Mouse (Mus musculus) cerebellum, adult 11-12 months (tissue): Measurements from ENCODE around the gene Trpt1.

Experiments
- DNase-seq: peaks from one replicate; pipeline ENCODE4 v3.0.0; 2022

The Trpt1 gene

DNA sequence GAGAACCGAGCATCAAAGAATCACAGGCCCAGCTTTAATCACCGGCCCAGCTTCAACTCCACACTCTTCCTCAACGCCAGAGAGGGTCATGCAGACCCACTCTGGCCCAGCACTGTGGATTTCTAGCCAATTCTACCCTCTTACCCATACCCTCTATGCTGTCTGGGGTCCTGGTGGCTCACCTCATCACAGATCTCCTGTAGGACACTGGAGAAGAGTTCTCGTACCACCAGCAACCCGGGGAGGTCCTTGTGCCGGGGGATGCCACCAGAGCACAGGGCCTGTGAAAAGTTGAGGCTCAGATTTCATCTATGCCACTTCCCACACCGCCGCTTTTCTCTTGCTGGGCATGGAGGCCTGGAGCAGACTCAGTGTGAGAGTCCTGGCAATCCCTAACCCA lies 1.4 kb upstream of the Trpt1 start:
- peak; percentile 50 for DNase-seq

DNA sequence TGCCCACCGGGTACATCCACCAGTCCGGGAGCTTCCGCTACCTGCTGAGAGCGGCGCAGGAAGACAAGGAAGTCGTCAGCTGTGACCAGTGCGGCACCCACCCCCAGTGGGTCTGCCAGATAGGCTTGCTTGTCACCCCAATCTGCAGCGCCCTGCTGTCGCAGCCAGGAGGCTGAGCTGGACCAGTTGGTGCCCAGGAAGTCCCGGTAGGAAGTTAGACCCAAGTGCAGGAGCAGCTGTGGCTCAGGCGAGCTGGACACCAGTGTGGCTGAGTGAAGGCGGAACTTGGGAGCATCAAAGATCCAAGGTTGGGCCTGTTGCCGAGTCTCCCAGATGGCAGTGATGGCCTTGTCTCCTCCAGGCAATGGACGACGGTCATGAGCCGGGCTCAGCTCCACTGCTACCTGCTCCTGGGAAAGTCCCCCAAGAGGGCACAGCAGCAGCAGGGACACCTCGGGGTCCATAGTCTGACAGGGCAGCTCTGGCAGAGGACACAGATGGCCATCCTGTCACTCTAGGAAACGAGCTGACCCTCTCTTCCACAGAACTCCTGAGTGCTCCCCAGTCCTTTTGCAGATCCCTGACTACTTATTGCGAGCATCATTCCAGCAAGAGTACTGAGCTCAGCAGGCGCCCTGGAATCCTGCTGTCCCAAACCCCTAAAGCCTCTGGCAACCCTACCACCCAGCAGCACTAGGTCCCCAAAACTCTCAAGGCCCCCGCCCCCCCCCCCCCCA lies 508 bp upstream of the Trpt1 start:
- peak; percentile 74 for DNase-seq

DNA sequence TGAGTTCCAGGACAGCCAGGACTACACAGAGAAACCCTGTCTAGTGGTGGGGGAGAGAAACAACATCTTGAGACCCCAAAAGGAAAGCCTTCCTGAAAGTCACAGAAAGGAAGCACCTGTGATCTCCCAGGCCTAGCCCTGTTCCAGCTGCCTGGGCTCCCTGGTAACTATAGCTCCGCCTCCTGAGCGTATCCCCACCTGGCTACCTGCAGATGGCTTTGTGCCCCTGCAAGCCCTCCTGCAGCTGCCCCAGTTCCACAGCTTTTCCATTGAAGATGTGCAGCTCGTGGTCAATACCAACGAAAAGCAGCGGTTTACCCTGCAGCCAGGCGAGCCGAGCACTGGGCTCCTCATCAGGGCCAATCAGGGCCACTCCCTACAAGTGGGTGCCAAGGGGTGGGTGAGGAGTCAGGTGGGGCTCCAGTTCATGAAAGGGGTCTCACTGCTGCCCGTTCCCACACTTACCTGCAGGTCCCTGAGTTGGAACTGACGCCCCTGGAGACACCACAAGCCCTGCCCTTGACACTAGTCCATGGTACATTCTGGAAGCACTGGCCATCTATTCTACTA lies 1.9 kb downstream of the Trpt1 start:
- peak; percentile 45 for DNase-seq

DNA sequence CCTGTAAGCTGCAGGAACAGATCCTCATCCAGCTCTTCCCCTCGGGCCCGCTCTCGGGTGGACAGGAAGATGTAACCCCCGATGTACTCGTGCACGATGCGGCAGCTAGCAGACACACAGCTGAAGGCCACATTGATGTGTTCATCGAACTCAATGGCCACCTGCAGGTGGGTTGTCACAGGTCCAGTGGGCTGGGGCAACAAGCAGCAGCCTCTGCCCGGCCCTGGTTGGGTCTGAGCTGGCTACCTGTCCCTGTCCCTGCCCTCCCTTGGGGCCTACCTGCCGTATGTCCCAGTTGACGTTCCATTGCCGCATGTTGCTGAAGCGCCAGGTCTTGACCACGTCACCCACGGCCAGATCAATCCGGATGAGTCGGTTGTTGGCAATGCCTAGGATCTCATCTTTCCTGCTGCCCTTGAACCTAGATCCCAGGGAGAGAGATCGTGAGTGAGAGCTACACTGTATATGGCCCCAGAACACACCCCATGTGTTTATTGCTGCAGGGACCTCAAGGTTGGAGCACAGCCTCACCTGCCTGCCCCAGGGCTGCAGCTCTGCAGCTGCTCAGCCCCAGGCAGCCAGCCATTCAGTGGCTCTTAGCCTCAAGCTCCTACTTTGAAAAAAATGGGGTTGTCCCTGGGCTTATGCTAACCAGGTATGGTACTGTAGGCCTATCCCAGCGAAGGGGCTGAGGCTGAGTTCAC lies 3.6 kb downstream of the Trpt1 start:
- peak; percentile 46 for DNase-seq

DNA sequence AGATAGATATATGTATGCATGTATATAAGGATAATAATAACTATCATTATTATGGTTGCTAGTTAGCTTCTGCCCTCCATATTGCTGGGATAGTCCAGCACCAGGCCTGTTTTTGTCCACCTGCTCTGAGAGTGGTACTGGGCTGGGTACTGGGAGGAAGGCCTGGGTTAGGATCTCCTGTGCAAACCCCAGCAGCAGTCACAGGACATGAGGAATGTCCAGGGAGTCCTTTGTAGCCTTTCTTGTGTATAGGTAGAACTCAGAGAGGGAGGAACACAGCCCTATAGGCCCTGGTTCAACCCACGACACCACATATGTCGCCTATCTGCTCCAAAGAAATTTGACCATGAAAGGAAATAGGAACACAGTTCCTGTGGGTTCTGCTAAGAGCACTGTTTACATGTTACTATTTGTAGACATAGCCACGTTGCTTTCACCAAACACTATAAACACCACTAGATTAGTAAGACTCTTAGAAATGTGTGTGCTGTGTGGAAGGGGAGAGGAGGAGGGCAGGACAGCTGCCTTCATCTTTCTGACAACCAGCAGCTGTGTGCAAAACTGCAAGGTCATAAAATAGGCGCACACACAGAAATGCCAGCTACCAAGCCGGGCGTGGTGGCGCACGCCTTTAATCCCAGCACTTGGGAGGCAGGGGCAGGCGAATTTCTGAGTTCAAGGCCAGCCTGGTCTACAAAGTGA lies 11.1 kb downstream of the Trpt1 start:
- DNase-seq = no peak

DNA sequence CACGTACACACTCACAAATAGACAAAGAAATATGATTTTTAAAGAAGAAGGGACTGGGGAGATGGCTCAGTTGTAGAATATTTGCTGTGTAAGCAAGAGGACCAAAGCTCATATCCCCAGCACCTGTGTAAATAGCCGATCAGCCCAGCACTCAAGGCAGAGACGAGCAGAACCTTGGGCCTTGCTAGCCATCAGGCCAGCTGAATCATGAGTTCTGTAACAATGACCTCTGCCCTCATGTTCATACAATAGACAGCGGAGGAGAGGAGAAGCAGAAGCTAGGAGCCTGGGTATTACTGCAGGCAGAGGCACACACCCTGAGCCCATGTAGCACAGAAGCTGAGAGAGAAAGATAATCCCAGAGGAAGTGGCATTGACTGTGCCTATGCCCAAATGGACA lies 16.5 kb downstream of the Trpt1 start:
- no peak for DNase-seq

DNA sequence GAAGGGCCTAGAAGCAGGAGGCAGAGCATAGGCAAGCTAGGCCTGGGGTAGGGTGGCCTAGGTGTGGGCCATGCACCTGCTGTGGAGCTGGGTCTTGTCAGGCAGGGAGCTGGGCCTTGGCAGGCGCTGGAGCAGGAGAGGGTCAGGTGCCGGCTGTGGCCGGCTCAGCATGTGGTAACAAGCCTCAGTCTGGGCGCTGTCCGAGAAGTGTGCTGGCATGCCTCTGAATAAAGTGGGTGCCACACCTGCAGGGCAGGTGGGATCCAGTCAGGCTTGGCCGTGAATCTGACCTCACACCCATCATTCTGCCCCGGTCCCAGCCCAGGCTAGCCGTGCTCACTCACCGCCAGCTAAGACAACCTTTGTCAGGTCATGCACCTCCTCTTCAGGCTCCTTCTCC lies 18.1 kb downstream of the Trpt1 start:
- no peak for DNase-seq

DNA sequence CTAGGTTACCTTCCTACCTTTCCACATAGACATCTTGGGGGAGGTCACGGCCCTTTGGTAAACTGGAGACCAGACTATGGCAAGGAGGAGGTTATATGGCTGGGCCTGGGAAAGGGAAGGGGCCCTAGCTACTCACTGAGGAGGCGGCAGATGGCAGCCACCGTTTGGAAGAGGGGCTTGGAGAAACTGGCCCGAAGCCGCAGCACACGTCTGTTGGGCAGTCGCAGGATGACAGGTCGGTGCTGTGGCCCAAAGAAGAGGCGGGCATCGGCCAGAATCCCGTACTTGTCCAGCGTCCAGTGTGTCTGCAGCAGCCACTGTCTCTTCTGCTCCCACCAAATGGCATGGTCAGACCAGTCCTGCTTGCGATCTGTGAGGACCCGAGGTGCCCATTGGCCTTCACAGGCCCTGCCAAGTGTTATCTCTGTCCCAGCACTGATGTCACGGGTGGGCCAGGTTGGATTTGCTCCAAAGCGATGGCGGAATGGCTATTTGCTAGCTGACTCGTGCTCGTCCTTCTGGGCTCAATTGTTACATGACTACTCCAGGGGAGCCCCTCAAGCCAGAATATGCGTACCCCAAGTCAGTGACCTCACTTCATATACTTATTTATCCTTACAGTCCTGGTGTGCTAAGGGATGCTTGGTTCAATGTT lies 18.7 kb downstream of the Trpt1 start:
- DNase-seq = no peak

DNA sequence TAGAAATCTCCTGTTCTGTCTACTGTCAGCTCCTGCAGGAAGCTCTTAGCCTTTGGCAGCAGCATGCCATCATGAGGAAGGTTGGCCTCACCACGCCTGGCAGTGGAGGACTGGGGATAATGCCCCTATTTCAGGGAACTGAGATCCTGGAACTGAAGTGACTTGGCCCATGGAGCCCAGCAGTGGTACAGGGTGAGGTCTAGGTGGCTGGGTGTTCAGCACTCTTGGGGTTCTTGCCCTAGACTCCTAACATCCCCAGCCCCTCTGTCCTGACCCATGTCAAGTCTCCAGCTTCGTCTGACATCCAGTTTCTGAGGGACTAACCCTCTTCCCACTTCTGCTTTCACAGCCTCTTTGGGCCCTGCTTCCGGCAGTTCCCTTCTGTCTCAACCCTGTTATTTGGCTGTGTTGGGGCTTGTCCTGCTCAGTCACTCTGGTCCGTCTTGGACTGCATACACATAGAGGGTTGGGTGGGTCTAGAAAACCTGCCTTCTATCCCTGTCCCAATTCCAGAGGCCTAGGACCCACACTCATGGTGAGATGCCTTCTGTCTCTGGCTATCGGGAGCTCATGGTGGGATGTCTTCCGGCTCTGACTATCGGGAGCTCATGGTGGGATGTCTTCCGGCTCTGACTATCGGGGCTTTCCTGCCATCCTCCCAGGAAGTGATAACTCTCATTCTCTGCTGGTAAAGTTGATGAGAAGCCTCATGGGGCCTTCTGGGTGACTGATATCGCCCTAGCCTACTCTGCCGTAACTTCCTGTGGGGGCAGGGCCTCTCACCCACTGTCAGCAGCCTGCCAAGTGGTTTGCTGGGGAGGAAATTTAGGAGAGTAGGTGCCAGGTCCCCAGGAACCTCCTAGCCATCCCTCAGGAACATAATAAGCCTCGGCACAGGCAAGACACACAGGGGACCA lies 21.9 kb downstream of the Trpt1 start:
- DNase-seq = no peak

DNA sequence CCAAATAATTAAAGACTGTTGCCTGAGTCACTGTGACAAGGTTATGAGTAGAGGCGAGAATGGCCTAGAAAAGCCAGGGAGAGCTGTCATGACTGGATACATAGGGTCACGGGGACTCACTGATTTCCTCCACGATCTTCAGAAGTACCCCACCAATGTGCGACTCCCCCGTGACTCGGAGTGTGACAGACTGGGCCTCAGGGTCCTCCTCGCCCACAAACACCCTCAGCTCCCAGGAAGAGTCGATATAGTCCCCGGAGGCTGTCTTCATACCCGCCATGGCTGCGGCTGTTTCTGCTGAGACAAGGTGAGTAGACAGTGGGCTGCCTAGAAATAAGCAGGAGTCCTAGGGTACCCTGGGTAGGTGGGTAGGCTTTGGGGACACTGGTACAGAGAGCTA lies 22.6 kb downstream of the Trpt1 start:
- no peak for DNase-seq

DNA sequence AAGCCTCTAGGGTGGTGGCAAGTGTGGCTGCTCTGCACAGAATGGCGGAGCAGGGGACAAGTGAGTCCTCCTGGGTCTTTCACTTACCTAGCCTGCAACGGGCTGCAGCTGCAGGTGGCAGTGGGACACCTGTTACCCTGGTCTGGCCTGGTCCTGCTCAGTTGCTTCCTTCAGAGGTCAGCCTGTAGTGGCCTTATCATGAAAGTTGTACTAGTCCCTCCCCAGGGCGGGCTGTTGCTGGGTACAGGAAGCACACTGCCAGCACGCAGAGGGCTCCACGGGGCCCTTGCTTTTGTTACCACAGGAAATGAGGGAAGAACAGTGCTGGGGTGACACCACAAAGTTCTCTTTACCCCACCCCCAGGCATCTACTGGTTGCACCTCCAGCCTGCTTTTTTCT lies 23.3 kb downstream of the Trpt1 start, which contains the start of gene Fermt3:
Gene Fermt3 (minus strand): TSS at position 279 of the 400 bp plus-strand sequence.
- no peak for DNase-seq

DNA sequence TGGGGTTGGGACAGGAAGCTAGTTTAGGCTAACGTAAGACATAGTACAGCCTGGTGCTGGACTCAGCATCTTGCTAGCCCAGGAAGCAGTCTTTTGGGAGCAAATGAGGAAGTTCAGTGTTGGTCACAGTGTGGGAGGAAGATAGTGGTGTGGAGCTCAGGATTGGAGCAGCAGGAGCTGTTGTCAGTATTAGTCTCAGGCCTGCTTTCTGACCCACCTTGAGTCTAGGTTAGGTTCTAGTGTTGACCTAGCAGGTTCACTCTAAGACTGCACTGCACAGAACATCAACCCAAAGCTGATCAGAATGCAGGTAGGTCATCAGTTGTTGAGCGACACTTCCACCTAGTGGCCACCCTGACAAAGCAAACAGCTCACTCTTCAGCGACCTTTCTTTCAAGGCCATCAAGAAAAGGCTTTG lies 24.3 kb downstream of the Trpt1 start:
- DNase-seq = peak; percentile 47

DNA sequence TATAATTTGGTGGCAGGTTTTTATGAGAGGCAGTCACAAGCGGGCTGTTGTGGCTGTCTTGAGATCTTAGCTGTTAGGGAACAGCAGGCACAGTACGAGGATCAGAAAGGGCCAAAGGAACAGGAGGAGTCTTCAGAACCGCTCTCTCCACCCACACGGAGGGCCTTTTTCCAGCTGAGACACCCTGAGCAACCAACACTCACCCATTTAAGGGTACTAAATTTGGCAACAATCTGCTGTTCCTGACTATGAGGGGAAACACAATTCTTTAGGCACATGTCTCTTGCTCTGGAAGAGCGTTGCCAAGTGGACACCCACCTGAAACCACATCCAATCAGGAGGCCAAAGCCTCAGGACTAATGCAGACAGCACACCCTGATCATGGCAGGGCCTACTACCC lies 33.6 kb downstream of the Trpt1 start:
- no peak for DNase-seq

DNA sequence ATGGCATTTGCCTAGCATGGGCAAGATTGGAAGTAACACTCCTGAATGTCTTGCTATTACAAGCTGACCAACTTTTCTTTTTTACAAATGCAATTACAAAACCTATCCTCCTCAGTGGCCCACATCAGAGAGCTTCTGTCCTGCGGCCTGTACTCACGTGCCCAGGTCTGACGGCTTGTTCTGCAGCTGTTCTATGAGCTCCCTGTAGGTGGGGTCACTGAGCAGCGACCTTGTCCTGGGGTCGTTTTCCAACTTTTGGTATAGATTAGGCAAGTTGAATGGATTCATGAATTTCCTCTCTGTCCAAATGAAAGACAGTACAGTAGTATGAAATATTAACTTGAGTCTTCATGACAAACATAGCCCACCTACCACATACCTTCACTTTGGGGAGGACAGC lies 38.1 kb downstream of the Trpt1 start:
- no peak for DNase-seq

DNA sequence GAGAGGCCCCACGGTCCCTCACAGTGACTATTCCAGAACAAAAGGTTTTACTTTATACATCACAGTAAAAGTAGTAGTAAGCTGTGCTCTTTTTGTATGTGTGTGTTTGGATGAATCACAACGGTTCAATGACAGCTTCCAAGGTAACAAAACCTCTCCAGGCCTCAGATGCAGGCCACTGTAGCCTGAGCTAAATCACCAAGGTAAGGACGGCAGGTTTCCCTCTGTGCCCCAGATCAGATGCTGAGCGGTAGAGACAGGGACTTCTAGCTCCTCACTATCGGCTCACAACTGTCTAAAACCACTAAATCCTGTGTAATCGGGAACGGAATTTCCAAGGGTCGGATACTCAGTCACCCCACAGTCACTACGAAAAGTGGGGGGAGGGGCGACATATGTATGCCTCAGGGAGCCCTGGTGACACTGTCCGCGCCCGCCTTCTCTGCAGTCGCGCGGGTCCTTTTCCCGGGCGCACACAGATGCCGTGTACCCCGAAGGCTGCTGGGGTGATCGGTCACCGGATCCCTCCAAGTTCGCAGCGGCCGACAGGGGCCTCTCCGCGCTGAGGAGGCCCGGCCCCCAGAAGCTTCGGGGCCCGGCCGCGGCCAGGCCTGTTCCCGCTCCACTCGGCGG lies 43.3 kb downstream of the Trpt1 start:
- peak; percentile 70 for DNase-seq

DNA sequence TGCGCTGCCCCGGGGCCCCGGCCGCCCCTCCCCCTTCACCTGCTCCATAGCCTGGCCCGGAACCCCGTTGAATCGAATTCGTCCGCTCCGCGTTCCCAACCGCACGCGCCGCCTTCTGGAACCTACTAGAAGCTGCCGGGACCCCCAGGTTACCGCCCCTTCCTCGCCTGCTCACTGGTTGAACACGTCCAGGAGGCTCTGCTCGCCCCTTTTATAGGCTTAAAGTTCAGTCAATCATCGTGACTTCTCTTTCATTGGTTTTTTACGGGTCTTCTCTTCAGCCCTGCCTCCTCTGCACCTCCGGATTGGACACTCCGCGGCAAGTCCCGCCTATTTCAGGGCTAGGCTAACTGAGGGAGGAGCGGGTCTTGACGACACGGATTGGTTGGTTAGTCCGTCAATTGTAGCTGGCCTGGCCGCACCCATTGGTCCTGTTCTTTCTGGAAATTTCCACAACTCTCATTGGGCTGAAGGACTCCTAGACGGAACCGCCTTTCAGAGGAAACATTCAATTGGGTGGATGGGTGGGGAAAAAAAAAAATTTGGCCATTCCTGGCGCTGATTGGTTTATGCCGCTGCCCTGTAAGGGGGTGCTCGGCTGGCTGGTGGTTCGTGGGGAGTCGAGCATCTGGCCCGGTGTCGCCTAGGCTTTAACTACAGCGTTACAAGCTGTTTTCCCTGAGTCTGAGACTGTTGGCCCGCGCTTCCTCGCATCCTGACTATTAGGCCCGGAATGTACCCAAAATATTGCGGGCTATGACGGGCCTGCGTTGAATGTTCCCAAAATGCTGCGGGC lies 44.1 kb downstream of the Trpt1 start, which contains the start of gene Stip1:
Gene Stip1 (minus strand): TSS at position 127 of the 796 bp plus-strand sequence.
- DNase-seq = peak; percentile 100

DNA sequence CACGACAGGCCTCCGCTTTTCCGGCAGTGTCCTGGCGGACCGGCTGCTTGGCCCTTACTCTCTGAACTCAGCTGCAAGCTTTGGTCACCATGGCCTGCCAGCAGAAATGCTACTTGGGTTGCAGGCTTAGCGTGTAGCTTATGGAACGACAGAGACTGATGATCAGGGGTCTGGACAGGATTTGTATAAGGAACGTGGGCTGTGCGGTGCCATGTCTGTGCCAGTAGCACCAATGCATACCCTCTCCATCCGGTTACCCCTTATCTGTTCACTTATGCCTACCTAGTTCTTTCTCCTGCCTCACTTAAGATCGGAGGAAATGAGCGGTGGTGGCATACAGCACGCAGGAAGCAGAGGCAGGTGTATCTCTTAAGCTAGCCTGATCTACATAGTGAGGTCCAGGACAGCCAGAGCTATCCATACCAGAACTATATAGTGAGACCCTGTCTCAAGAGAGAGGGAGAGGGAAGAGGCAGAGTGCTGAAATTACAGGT lies 44.8 kb downstream of the Trpt1 start:
- DNase-seq = no peak

DNA sequence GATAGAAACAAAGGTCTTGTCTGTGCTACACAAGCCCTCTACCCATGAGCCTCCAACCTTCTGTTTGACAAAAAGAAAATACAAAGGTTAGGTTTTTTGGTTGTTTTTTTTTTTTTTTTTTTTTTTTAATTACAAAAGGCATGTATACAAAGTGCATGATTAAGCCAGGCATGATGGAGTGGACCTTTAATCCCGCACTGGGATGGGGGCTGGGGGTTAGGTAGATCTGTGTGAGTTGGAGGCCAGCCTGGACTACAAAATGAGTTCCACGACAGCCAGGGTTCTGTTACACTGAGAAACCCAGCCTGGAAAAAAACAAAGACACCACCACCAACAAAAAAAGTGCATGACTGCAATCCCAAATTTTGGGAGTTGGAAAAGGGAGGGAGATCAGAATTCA lies 45.2 kb downstream of the Trpt1 start:
- no peak for DNase-seq

DNA sequence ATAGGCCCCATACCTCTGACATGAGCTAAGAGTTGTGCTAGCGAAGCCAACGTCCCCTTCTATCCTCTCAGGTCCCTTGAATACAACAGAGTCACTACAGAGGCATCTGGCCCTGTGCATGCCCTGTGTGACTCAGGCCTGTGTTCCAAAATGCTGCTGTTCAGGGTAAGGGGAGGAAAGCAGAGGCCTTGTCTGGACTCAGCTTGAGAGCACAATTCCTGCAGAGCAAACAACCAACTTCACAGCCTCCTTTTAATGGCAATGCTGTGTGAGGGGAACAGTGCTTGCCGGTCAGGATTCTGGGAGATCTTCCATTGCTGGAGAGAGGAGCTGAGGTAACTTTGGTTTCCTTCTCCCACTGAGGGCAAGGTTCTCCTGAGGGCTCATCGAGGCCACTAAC lies 48.3 kb downstream of the Trpt1 start:
- DNase-seq = no peak

DNA sequence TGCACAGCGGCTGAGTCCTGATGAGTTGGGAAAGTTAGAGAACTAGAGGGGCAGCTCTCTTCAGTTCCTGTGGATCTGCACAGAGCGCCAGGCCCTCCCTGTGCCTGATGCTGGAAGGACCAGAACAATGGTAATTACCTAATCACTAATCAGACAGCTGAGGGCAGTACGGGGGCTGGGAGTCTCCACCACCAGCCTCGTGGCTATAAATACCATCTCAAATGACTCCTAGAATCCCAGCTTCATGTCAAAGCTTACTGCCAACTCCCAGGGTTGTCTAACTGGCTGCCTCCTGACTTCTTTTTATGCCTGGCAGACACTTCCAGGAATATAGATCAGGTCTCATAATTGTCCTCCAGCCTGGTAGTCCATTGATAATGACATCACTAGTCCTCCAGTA lies 48.8 kb downstream of the Trpt1 start:
- DNase-seq = no peak
